Mouse (Mus musculus): Measurements from ENCODE around the gene Txlna.

Gene Txlna

GRCm38 (mm10) chr4:129618786-129619691 is 21.8 kb downstream of the Txlna start, which contains the start of gene Iqcc:
Iqcc (minus strand) TSS chr4:129619099.
- POLR2A ChIA-PET = interaction anchor here (0.5 to 17.7 kb wide), 14 partner anchors 9 to 155 kb away, joined by 3 to 255 read pairs (median 4); partner anchors contain the start of genes Txlna (in 3 of the 4) and Marcksl1 (in 1 of the 4)
- CTCF ChIA-PET = interaction anchor here (0.5 to 3.1 kb wide), 7 partner anchors 9 to 133 kb away, joined by 3 to 21 read pairs (median 4); no protein-coding TSS in a partner anchor

- ChIA-PET POLR2A (interaction anchor here in 3 of 4 experiments (1.0 to 17.7 kb wide), 10 partner anchors 8 to 23 kb away, joined by 3 to 255 read pairs (median 10); partner anchors contain the start of gene Txlna (in 3 of the 3)), CTCF (interaction anchor here in 2 of 4 experiments (1.0 to 3.1 kb wide), 4 partner anchors 8 to 41 kb away, joined by 3 to 21 read pairs (median 6); no protein-coding TSS in a partner anchor)
These were observed 22.8 kb downstream of the Txlna start for GRCm38 (mm10) chr4:129618031-129618430.

GRCm38 (mm10) chr4:129617121-129617641 is 23.7 kb downstream of the Txlna start:
- POLR2A ChIA-PET = interaction anchor here in 2 of 4 experiments (1.3 to 17.7 kb wide), 7 partner anchors 8 to 46 kb away, joined by 3 to 255 read pairs (median 11); partner anchors contain the start of gene Txlna (in 2 of the 2)

GRCm38 (mm10) chr4:129616631-129617030 is 24.2 kb downstream of the Txlna start:
- POLR2A ChIA-PET = interaction anchor here in 2 of 4 experiments (1.3 to 17.7 kb wide), 5 partner anchors 7 to 46 kb away, joined by 3 to 255 read pairs (median 11); partner anchors contain the start of gene Txlna (in 2 of the 2)
- CTCF ChIA-PET = interaction anchor here in 2 of 4 experiments (1.4 to 3.1 kb wide), 2 partner anchors 8 kb away, joined by 7 to 21 read pairs; no protein-coding TSS in a partner anchor

More at GRCm38 (mm10) chr4:129617121-129617641, 23.7 kb downstream of the Txlna start:
- CTCF ChIA-PET = interaction anchor here in 2 of 4 experiments (1.4 to 3.1 kb wide), 2 partner anchors 8 to 9 kb away, joined by 7 to 21 read pairs; no protein-coding TSS in a partner anchor

- CTCF ChIA-PET = no interaction called here
- POLR2A ChIA-PET = interaction anchor here in 2 of 4 experiments (1.0 to 2.9 kb wide), 2 partner anchors 13 to 25 kb away, joined by 3 to 11 read pairs; partner anchors contain the start of gene Txlna (in 1 of the 2)
These were observed 25.0 kb downstream of the Txlna start for GRCm38 (mm10) chr4:129615801-129616290.

- ChIA-PET POLR2A (interaction anchor here in 3 of 4 experiments (0.9 to 2.3 kb wide), 11 partner anchors 9 to 153 kb away, joined by 3 to 11 read pairs (median 3); partner anchors contain the start of genes Txlna (in 3 of the 3), Ccdc28b (in 2 of the 3), Bsdc1 (in 1 of the 3) and Eif3i (in 1 of the 3)), CTCF (interaction anchor here in 1 of 4 experiments (0.7 to 1.4 kb wide), 3 partner anchors 37 to 345 kb away, joined by 3 to 6 read pairs (median 3); partner anchors contain the start of gene Kpna6)
These were observed 26.8 kb downstream of the Txlna start, which contains the start of gene Dcdc2b for GRCm38 (mm10) chr4:129614093-129614492. Dcdc2b (minus strand) TSS chr4:129614257.

GRCm38 (mm10) chr4:129610472-129610871 is 30.4 kb downstream of the Txlna start:
- POLR2A ChIA-PET = interaction anchor here (0.6 to 4.6 kb wide), 17 partner anchors 8 to 158 kb away, joined by 3 to 61 read pairs (median 5); partner anchors contain the start of genes Ccdc28b (in 3 of the 4), Eif3i (in 2 of the 4), Tmem234 (in 2 of the 4) and Iqcc (in 1 of the 4)

GRCm38 (mm10) chr4:129610026-129610425 is 30.8 kb downstream of the Txlna start:
- POLR2A ChIA-PET = interaction anchor here (0.6 to 4.6 kb wide), 24 partner anchors 9 to 258 kb away, joined by 3 to 61 read pairs (median 4); partner anchors contain the start of genes Ccdc28b (in 3 of the 4), Marcksl1 (in 2 of the 4), Txlna (in 2 of the 4) and Eif3i (in 1 of the 4)
- CTCF ChIA-PET = interaction anchor here (0.6 to 3.8 kb wide), 9 partner anchors 9 to 633 kb away, joined by 3 to 33 read pairs (median 6); partner anchors contain the start of gene Iqcc (in 1 of the 4)

More at GRCm38 (mm10) chr4:129610472-129610871, 30.4 kb downstream of the Txlna start:
- CTCF ChIA-PET = interaction anchor here (0.6 to 3.8 kb wide), 7 partner anchors 33 to 634 kb away, joined by 3 to 33 read pairs (median 3); partner anchors contain the start of gene Fam167b (in 1 of the 4)

- ChIA-PET POLR2A (interaction anchor here (0.6 to 4.6 kb wide), 93 partner anchors 8 to 911 kb away, joined by 3 to 61 read pairs (median 4); partner anchors contain the start of genes Ccdc28b (in 3 of the 4), Hdac1 (in 3 of the 4), Iqcc (in 3 of the 4) and Marcksl1 (in 3 of the 4)), CTCF (interaction anchor here (0.5 to 3.8 kb wide), 77 partner anchors 8 to 1397 kb away, joined by 3 to 39 read pairs (median 5); partner anchors contain the start of genes Ccdc28b (in 3 of the 4), Txlna (in 3 of the 4), Fam167b (in 2 of the 4) and Hdac1 (in 2 of the 4))
These were observed 31.7 kb downstream of the Txlna start for GRCm38 (mm10) chr4:129609139-129609631.

- ChIA-PET POLR2A (interaction anchor here (0.6 to 4.6 kb wide), 108 partner anchors 9 to 1068 kb away, joined by 3 to 61 read pairs (median 4); partner anchors contain the start of genes Hdac1 (in 4 of the 4), Iqcc (in 4 of the 4), Ccdc28b (in 3 of the 4) and Marcksl1 (in 3 of the 4)), CTCF (interaction anchor here (0.5 to 3.8 kb wide), 98 partner anchors 8 to 1397 kb away, joined by 3 to 39 read pairs (median 5); partner anchors contain the start of genes Ccdc28b (in 3 of the 4), Txlna (in 3 of the 4), Fam167b (in 2 of the 4) and Hdac1 (in 2 of the 4))
These were observed 32.3 kb downstream of the Txlna start for GRCm38 (mm10) chr4:129608426-129609025.

- CTCF ChIA-PET = interaction anchor here in 2 of 4 experiments (1.0 to 3.0 kb wide), 6 partner anchors 8 to 58 kb away, joined by 3 to 17 read pairs (median 4); partner anchors contain the start of gene Hdac1 (in 1 of the 2)
- POLR2A ChIA-PET = interaction anchor here in 3 of 4 experiments (0.6 to 5.8 kb wide), 23 partner anchors 8 to 139 kb away, joined by 3 to 18 read pairs (median 4); partner anchors contain the start of genes Bsdc1 (in 1 of the 3), Dcdc2b (in 1 of the 3) and Txlna (in 1 of the 3)
These were observed 40.4 kb downstream of the Txlna start, which contains the start of the genes Eif3i and Tmem234 for GRCm38 (mm10) chr4:129600233-129601158. Eif3i (minus strand) TSS chr4:129600648. Tmem234 (plus strand) TSS chr4:129600668.

- POLR2A ChIA-PET = interaction anchor here in 1 of 4 experiments (1.0 to 2.2 kb wide), 2 partner anchors 12 to 52 kb away, joined by 4 to 6 read pairs; partner anchors contain the start of genes Eif3i, Tmem234 and Txlna
- CTCF ChIA-PET = interaction anchor here in 1 of 4 experiments (0.6 kb wide), 1 partner anchor 33 kb away, joined by 5 read pairs; no protein-coding TSS in a partner anchor
These were observed 52.0 kb downstream of the Txlna start for GRCm38 (mm10) chr4:129588865-129589264.

GRCm38 (mm10) chr4:129586943-129587342 is 53.9 kb downstream of the Txlna start:
- ChIA-PET POLR2A (interaction anchor here in 3 of 4 experiments (0.6 to 0.7 kb wide), 4 partner anchors 32 to 710 kb away, joined by 3 to 7 read pairs (median 3); partner anchors contain the start of gene Iqcc (in 1 of the 3)), CTCF (interaction anchor here in 1 of 4 experiments (0.6 kb wide), 1 partner anchor 17 kb away, joined by 3 read pairs; no protein-coding TSS in a partner anchor)

GRCm38 (mm10) chr4:129585773-129586172 is 55.1 kb downstream of the Txlna start:
- CTCF ChIA-PET = interaction anchor here in 3 of 4 experiments (0.7 to 2.9 kb wide), 9 partner anchors 9 to 87 kb away, joined by 5 to 39 read pairs (median 13); no protein-coding TSS in a partner anchor

More at GRCm38 (mm10) chr4:129585773-129586172, 55.1 kb downstream of the Txlna start:
- POLR2A ChIA-PET = interaction anchor here in 3 of 4 experiments (1.1 to 2.9 kb wide), 12 partner anchors 9 to 85 kb away, joined by 3 to 20 read pairs (median 8); partner anchors contain the start of genes Dcdc2b (in 1 of the 3), Hdac1 (in 1 of the 3), Lck (in 1 of the 3) and Txlna (in 1 of the 3)

Data from embryonic stem cell, embryonic (primary cell).